Mouse (Mus musculus) embryonic facial prominence, embryonic 15.5 days (tissue): Measurements from ENCODE around the gene Farsa. TPM values are rescaled to one million over a fixed set of nuclear protein-coding genes. Genes with fewer than 3 reads are reported as not detected.

Experiments
- ATAC-seq: fragments of 200-750 bp; cut with Nextera tagmentation; 2 replicates; pipeline ENCODE4 v1.8.0; 2017; ENCODE audit warnings: low read depth, moderate TSS enrichment; ENCODE audit not compliant: insufficient number of reproducible peaks, low FRiP score, low TSS enrichment
- H3K27ac ChIP-seq: fragments of 300-500 bp; sonication (generic); replicated peaks from 2 replicates; pipeline ENCODE4 v1.5.1; 2015; ENCODE audit warnings: mild to moderate bottlenecking, inconsistent platforms
- H3K27me3 ChIP-seq: fragments of 300-500 bp; sonication (generic); 2 replicates; pipeline ENCODE4 v1.6.1; 2015; ENCODE audit warnings: inconsistent platforms
- H3K36me3 ChIP-seq: fragments of 300-500 bp; sonication (generic); 2 replicates; pipeline ENCODE4 v1.6.1; 2015; ENCODE audit warnings: mild to moderate bottlenecking, inconsistent platforms
- H3K4me1 ChIP-seq: fragments of 300-500 bp; sonication (generic); 2 replicates; pipeline ENCODE4 v1.6.1; 2015; ENCODE audit warnings: inconsistent platforms
- H3K4me2 ChIP-seq: fragments of 300-500 bp; sonication (generic); replicated peaks from 2 replicates; pipeline ENCODE4 v1.6.1; 2015; ENCODE audit warnings: mild to moderate bottlenecking, inconsistent platforms
- H3K4me3 ChIP-seq: fragments of 300-500 bp; sonication (generic); replicated peaks from 2 replicates; pipeline ENCODE4 v1.5.1; 2015; ENCODE audit warnings: mild to moderate bottlenecking, inconsistent platforms
- H3K9ac ChIP-seq: fragments of 300-500 bp; sonication (generic); 2 replicates; pipeline ENCODE4 v1.6.1; 2015; ENCODE audit warnings: inconsistent platforms
- H3K9me3 ChIP-seq: fragments of 300-500 bp; sonication (generic); replicated peaks from 2 replicates; pipeline ENCODE4 v1.6.1; 2016; ENCODE audit warnings: inconsistent platforms
- WGBS: fragments of 180-500 bp; shearing (Covaris S2); methylation state at CpG from one replicate; pipeline ENCODE4 v1.1.7; 2015; 5-methylcytosine and 5-hydroxymethylcytosine counted together
- microRNA-seq: library from miRNA; unstranded; fragments of <30 nt; microRNA quantifications from one replicate; pipeline ENCODE4, GENCODE M21; 2016; ENCODE audit warnings: borderline number of aligned reads
- polyA plus RNA-seq: library from polyadenylated mRNA; unstranded; fragments of >200 nt; fragmentation: Nextera tagmentation; extraction: Ambion mirVana; gene quantifications from 2 replicates; pipeline ENCODE4 v1.2.1, GENCODE M21; 2015

Gene Farsa
- polyA plus RNA-seq, 1 experiment from 2014 or later: 99.8 TPM

GRCm38 (mm10) chr8:84915269-84915668 is 58.5 kb downstream of the Farsa start:
- Histone ChIP-seq H3K4me3 (no peak overlapping the region), H3K4me2 (no peak overlapping the region), H3K36me3 (no peaks in the 10 kb centered on the region), H3K9me3 (no peaks in the 10 kb centered on the region), H3K27me3 (peaks cover 44% of the 10 kb centered on the region), H3K9ac (no peak overlapping the region), H3K4me1 (peaks cover 18% of the 10 kb centered on the region), H3K27ac (no peak overlapping the region)
- 80% methylated on average over 8 of the region's 8 CpGs for WGBS
- no peak for ATAC-seq

GRCm38 (mm10) chr8:84917781-84918180 is 61.0 kb downstream of the Farsa start:
- 34% methylated on average over 20 of the region's 20 CpGs for WGBS
- Histone ChIP-seq H3K9me3 (no peaks in the 10 kb centered on the region), H3K27me3 (peaks cover 23% of the 10 kb centered on the region), H3K9ac (no peak overlapping the region), H3K4me2 (no peak overlapping the region), H3K4me1 (peaks cover 8% of the 10 kb centered on the region), H3K27ac (no peak overlapping the region), H3K36me3 (no peaks in the 10 kb centered on the region), H3K4me3 (no peak overlapping the region)
- ATAC-seq: no peak

GRCm38 (mm10) chr8:84918646-84919045 is 61.9 kb downstream of the Farsa start:
- Histone ChIP-seq H3K9me3 (no peaks in the 10 kb centered on the region), H3K27ac (no peak overlapping the region), H3K4me3 (no peak overlapping the region), H3K27me3 (peaks cover 18% of the 10 kb centered on the region), H3K4me2 (no peak overlapping the region), H3K9ac (no peak overlapping the region), H3K4me1 (no peaks in the 10 kb centered on the region), H3K36me3 (no peaks in the 10 kb centered on the region)
- WGBS: 89% methylated on average over 15 of the region's 15 CpGs
- ATAC-seq: no peak

Small RNA genes lying within 50 kb of the gene (microRNA-seq; reads per million reads assigned to microRNA genes)
- gene Mir7069: 0.69 reads per million

Other genes with a start within 250 kb of the Farsa start
- 79.7 and 83.9 TPM in 2 replicates for gene Ier2, start 194.1 kb upstream of the Farsa start, polyA plus RNA-seq
- 69.1 and 78.2 TPM in 2 replicates for gene Trmt1, start 170.7 kb upstream of the Farsa start, polyA plus RNA-seq
- 16.7 and 16.9 TPM in 2 replicates for gene Nacc1, start 169.1 kb upstream of the Farsa start, polyA plus RNA-seq
- gene Lyl1, start 155.5 kb upstream of the Farsa start, polyA plus RNA-seq: 5.8 and 6.0 TPM in 2 replicates
- gene G430095P16Rik, start 134.0 kb upstream of the Farsa start, polyA plus RNA-seq: 4.2 and 4.9 TPM in 2 replicates
- gene Nfix, start 56.6 kb upstream of the Farsa start, polyA plus RNA-seq: 61.4 and 62.0 TPM in 2 replicates
- gene Dand5, start 34.2 kb upstream of the Farsa start, polyA plus RNA-seq: 8.4 and 8.9 TPM in 2 replicates
- gene Gadd45gip1, start 25.5 kb upstream of the Farsa start, polyA plus RNA-seq: 46.5 TPM in 2 replicates
- gene Rad23a, start 16.3 kb upstream of the Farsa start, polyA plus RNA-seq: 104 and 110 TPM in 2 replicates
- 975 and 998 TPM in 2 replicates for gene Calr, start 10.1 kb upstream of the Farsa start, polyA plus RNA-seq
- gene Syce2, start 15.1 kb downstream of the Farsa start, polyA plus RNA-seq: 68.0 and 72.9 TPM in 2 replicates
- 29.4 and 32.2 TPM in 2 replicates for gene Gcdh, start 36.9 kb downstream of the Farsa start, polyA plus RNA-seq
- 1.3 and 1.6 TPM in 2 replicates for gene Klf1, start 44.9 kb downstream of the Farsa start, polyA plus RNA-seq
- 20.0 and 22.4 TPM in 2 replicates for gene Dnase2a, start 51.6 kb downstream of the Farsa start, polyA plus RNA-seq
- 1.9 and 2.2 TPM in 2 replicates for gene Mast1, start 80.4 kb downstream of the Farsa start, polyA plus RNA-seq
- 0.27 TPM in 1 of 2 replicates, not detected in the other for gene Rtbdn, start 90.0 kb downstream of the Farsa start, polyA plus RNA-seq
- not detected in 2 replicates for gene Gm49661, start 112.4 kb downstream of the Farsa start, polyA plus RNA-seq
- gene Prdx2, start 112.6 kb downstream of the Farsa start, polyA plus RNA-seq: 705 and 717 TPM in 2 replicates
- 94.9 and 99.1 TPM in 2 replicates for gene Rnaseh2a, start 112.8 kb downstream of the Farsa start, polyA plus RNA-seq
- gene Junb, start 121.7 kb downstream of the Farsa start, polyA plus RNA-seq: 38.0 and 40.5 TPM in 2 replicates
- gene Hook2, start 133.6 kb downstream of the Farsa start, polyA plus RNA-seq: 27.2 and 30.6 TPM in 2 replicates
- 0.93 and 2.0 TPM in 2 replicates for gene Best2, start 157.5 kb downstream of the Farsa start, polyA plus RNA-seq
- 117 and 119 TPM in 2 replicates for gene Asna1, start 168.3 kb downstream of the Farsa start, polyA plus RNA-seq
- 114 and 117 TPM in 2 replicates for gene Trir, start 169.8 kb downstream of the Farsa start, polyA plus RNA-seq
- 31.4 and 32.9 TPM in 2 replicates for gene Tnpo2, start 179.9 kb downstream of the Farsa start, polyA plus RNA-seq
- 32.6 and 37.4 TPM in 2 replicates for gene Fbxw9, start 203.1 kb downstream of the Farsa start, polyA plus RNA-seq
- 0.65 and 0.88 TPM in 2 replicates for gene Gm5741, start 211.0 kb downstream of the Farsa start, polyA plus RNA-seq
- gene Dhps, start 214.8 kb downstream of the Farsa start, polyA plus RNA-seq: 53.0 and 57.9 TPM in 2 replicates
- 123 and 127 TPM in 2 replicates for gene Wdr83os, start 223.8 kb downstream of the Farsa start, polyA plus RNA-seq
- 42.0 and 43.7 TPM in 2 replicates for gene Wdr83, start 224.3 kb downstream of the Farsa start, polyA plus RNA-seq
- gene Man2b1, start 226.3 kb downstream of the Farsa start, polyA plus RNA-seq: 35.7 and 39.5 TPM in 2 replicates